Mouse (Mus musculus) testis, adult 2 months (tissue): ENCODE data around the gene Necab3. TPM values are rescaled to one million over a fixed set of nuclear protein-coding genes. Genes with fewer than 3 reads are reported as not detected.

ENCODE experiments used
- H3K27ac ChIP-seq: fragments of 200-500 bp; 2 replicates; pipeline ENCODE4 v1.5.1; 2012; ENCODE audit warnings: low read depth, low read length; ENCODE audit not compliant: control insufficient read depth, insufficient read depth
- H3K27me3 ChIP-seq: fragments of 200-500 bp; 2 replicates; pipeline ENCODE4 v1.6.1; 2012; ENCODE audit warnings: mild to moderate bottlenecking, low read length, moderate library complexity; ENCODE audit not compliant: control insufficient read depth, insufficient read depth
- H3K36me3 ChIP-seq: fragments of 200-500 bp; 2 replicates; pipeline ENCODE4 v1.6.1; 2012; ENCODE audit warnings: mild to moderate bottlenecking, low read length; ENCODE audit not compliant: control insufficient read depth, insufficient read depth
- H3K4me1 ChIP-seq: fragments of 200-500 bp; 2 replicates; pipeline ENCODE4 v1.6.1; 2012; ENCODE audit warnings: low read length; ENCODE audit not compliant: control insufficient read depth, insufficient read depth
- H3K4me3 ChIP-seq: fragments of 200-500 bp; 2 replicates; pipeline ENCODE4 v1.5.1; 2012; ENCODE audit warnings: low read depth, mild to moderate bottlenecking, low read length, moderate library complexity, mixed read lengths; ENCODE audit not compliant: control insufficient read depth
- CTCF ChIP-seq: fragments of 200-500 bp; IDR thresholded peaks from 2 replicates; pipeline ENCODE4 v1.5.1; 2012; ENCODE audit warnings: low read depth, mild to moderate bottlenecking, inconsistent platforms, low read length, moderate library complexity; ENCODE audit not compliant: control insufficient read depth, insufficient read depth, insufficient replicate concordance
- POLR2A ChIP-seq: fragments of 200-500 bp; IDR thresholded peaks from 2 replicates; pipeline ENCODE4 v1.6.1; 2012; ENCODE audit warnings: low read depth, mild to moderate bottlenecking, inconsistent platforms, low read length, moderate library complexity; ENCODE audit not compliant: control insufficient read depth
- polyA plus RNA-seq: library from polyadenylated mRNA; depleted of rRNA; stranded (reverse); fragments of >200 nt; gene quantifications from 2 replicates; pipeline ENCODE4 v1.2.3, GENCODE M21; 2012; rRNA removed

The Necab3 gene
- 62.9 and 65.1 TPM in 2 replicates for polyA plus RNA-seq

GRCm38 (mm10) chr2:154558264-154559039, at the start of gene Necab3:
Necab3 (minus strand) TSS chr2:154558890.
- H3K4me1 ChIP-seq = peaks cover 19% of the 10 kb centered on the region
- H3K36me3 ChIP-seq = no peaks in the 10 kb centered on the region
- H3K27ac ChIP-seq = no peak within 1 kb of the TSS
- TF ChIP-seq CTCF (no peak), POLR2A (no peak)
- H3K4me3 ChIP-seq = peak within 1 kb of the TSS; percentile 58
- no peaks in the 10 kb centered on the region for H3K27me3 ChIP-seq

DNA sequence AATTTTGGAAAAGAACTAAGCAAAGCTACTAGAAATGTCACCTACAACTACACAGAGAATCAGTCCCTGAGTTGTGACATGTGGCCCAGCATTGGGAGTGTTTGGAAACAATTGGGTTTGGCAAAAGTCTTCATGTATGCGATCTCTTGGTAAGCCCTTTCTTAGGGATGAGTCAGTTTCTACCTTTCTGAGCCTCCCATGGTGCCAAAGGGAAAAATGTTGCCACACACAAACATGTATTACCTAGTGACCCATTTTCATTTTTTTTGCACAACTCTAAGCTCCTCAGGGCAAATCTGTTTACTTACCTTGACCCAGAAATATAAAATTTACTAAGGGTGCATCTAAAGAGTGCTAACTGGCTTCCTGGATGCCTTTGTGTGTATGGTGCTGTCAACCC, 48.3 kb upstream of the Necab3 start:
- Histone ChIP-seq H3K27me3 (no peaks in the 10 kb centered on the region), H3K36me3 (no peaks in the 10 kb centered on the region), H3K27ac (no peak overlapping the region), H3K4me3 (no peak overlapping the region), H3K4me1 (0 out of 2 replicates have a peak, but pooled peaks cover 2% of the 10 kb centered on the region)
- TF ChIP-seq CTCF (no peak), POLR2A (no peak)

- Histone ChIP-seq H3K4me1 (no peaks in the 10 kb centered on the region), H3K36me3 (no peaks in the 10 kb centered on the region), H3K27me3 (no peaks in the 10 kb centered on the region), H3K4me3 (peak overlapping the region; percentile 8; the same call in 1 of the 2 replicates), H3K27ac (no peak overlapping the region)
- TF ChIP-seq POLR2A = no peak
- TF ChIP-seq CTCF = no peak
These were observed 45.5 kb upstream of the Necab3 start for GRCm38 (mm10) chr2:154604156-154604555.

DNA sequence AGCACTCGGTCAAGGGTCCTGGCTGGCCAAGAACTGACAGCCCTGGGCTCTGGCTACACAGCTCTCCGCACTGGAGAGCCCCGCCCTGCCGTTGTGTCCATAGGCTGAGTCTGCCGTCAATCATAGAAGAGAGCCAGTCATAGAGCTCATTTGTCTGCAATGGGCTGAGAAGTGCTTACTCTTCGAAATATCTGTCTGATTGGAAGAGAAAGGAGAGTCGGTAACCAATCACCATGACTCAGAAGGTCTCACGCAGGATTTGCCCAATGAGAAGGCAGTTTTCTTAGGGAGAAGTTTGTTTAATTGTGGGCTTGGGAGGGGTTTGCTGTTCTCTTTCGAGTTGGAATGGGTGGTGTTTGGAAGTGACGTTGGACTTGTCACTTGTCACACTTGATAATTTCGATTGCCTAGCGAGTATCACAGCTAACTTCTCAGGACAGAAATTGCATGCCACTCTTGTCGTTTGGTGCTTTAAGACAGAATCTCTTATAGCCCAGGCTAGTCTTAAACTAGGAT, 45.0 kb upstream of the Necab3 start, which contains the start of gene Pxmp4:
TSS of gene Pxmp4 (minus strand) at position 71 of the 516 bp plus-strand sequence.
- no peaks in the 10 kb centered on the region for H3K4me1 ChIP-seq
- no peaks in the 10 kb centered on the region for H3K27me3 ChIP-seq
- H3K4me3 ChIP-seq = peak within 1 kb of the TSS; percentile 86
- TF ChIP-seq CTCF (no peak), POLR2A (peak; percentile 60; the same call in 1 of the 2 replicates)
- no peaks in the 10 kb centered on the region for H3K36me3 ChIP-seq
- no peak within 1 kb of the TSS for H3K27ac ChIP-seq

GRCm38 (mm10) chr2:154603007-154603637, 44.4 kb upstream of the Necab3 start:
- no peak overlapping the region for H3K27ac ChIP-seq
- H3K4me1 ChIP-seq = no peaks in the 10 kb centered on the region
- H3K36me3 ChIP-seq = no peaks in the 10 kb centered on the region
- no peaks in the 10 kb centered on the region for H3K27me3 ChIP-seq
- H3K4me3 ChIP-seq = peak overlapping the region; percentile 86
- TF ChIP-seq POLR2A (no peak), CTCF (no peak)

GRCm38 (mm10) chr2:154601324-154601723, 42.6 kb upstream of the Necab3 start:
- Histone ChIP-seq H3K4me1 (no peaks in the 10 kb centered on the region), H3K4me3 (no peak overlapping the region), H3K27me3 (no peaks in the 10 kb centered on the region), H3K36me3 (no peaks in the 10 kb centered on the region), H3K27ac (no peak overlapping the region)
- TF ChIP-seq CTCF (no peak), POLR2A (no peak)

GRCm38 (mm10) chr2:154600586-154600985, 41.9 kb upstream of the Necab3 start:
- Histone ChIP-seq H3K36me3 (no peaks in the 10 kb centered on the region), H3K27ac (no peak overlapping the region), H3K4me1 (no peaks in the 10 kb centered on the region), H3K27me3 (no peaks in the 10 kb centered on the region), H3K4me3 (no peak overlapping the region)
- TF ChIP-seq POLR2A = no peak
- TF ChIP-seq CTCF = no peak
